Mouse (Mus musculus): ENCODE data around the gene Tmem63c. TPM values are rescaled to one million over a fixed set of nuclear protein-coding genes. Genes with fewer than 3 reads are reported as not detected.

Gene Tmem63c
- polyA plus RNA-seq, 1 experiment, result 39.0 TPM

- H3K27ac ChIP-seq (ENCODE audit: insufficient read depth, low read length), result no peak overlapping the region
- H3K4me3 ChIP-seq (ENCODE audit: insufficient read depth, low read length), result no peak overlapping the region
Measured at GRCm38 (mm10) chr12:87023456-87023855, 2.3 kb downstream of the Tmem63c start.

GRCm38 (mm10) chr12:87026109-87026870 lies 5.2 kb downstream of the Tmem63c start:
- no peak for TF ChIP-seq CTCF (IDR thresholded peaks at IDR 0.05; ENCODE audit: extremely low read depth, insufficient read depth, low read length)
- TF ChIP-seq POLR2A (IDR thresholded peaks at IDR 0.05; ENCODE audit: extremely low read depth, insufficient read depth, low read length), result peak; percentile 88

More at GRCm38 (mm10) chr12:87023456-87023855, 2.3 kb downstream of the Tmem63c start:
- TF ChIP-seq POLR2A (IDR thresholded peaks at IDR 0.05; ENCODE audit: extremely low read depth, insufficient read depth, low read length) (no peak), CTCF (IDR thresholded peaks at IDR 0.05; ENCODE audit: extremely low read depth, insufficient read depth, low read length) (no peak)
- peaks cover 4% of the 10 kb centered on the region for H3K4me1 ChIP-seq (ENCODE audit: control insufficient read depth, insufficient read depth, low read length)

GRCm38 (mm10) chr12:87026871-87027240 lies 5.7 kb downstream of the Tmem63c start:
- Histone ChIP-seq H3K27ac (ENCODE audit: insufficient read depth, low read length) (peak overlapping the region; percentile 64), H3K4me3 (ENCODE audit: insufficient read depth, low read length) (peak overlapping the region; percentile 91), H3K4me1 (ENCODE audit: control insufficient read depth, insufficient read depth, low read length) (peaks cover 4% of the 10 kb centered on the region)
- TF ChIP-seq CTCF (IDR thresholded peaks at IDR 0.05; ENCODE audit: extremely low read depth, insufficient read depth, low read length) (no peak), POLR2A (IDR thresholded peaks at IDR 0.05; ENCODE audit: extremely low read depth, insufficient read depth, low read length) (no peak)

More at GRCm38 (mm10) chr12:87026109-87026870, 5.2 kb downstream of the Tmem63c start:
- Histone ChIP-seq H3K4me1 (ENCODE audit: control insufficient read depth, insufficient read depth, low read length) (peaks cover 4% of the 10 kb centered on the region), H3K27ac (ENCODE audit: insufficient read depth, low read length) (peak overlapping the region; percentile 64), H3K4me3 (ENCODE audit: insufficient read depth, low read length) (peak overlapping the region; percentile 91)

- H3K4me1 ChIP-seq (ENCODE audit: control insufficient read depth, insufficient read depth, low read length), result peaks cover 6% of the 10 kb centered on the region
- H3K4me3 ChIP-seq (ENCODE audit: insufficient read depth, low read length), result peak overlapping the region; percentile 91
- H3K27ac ChIP-seq (ENCODE audit: insufficient read depth, low read length), result no peak overlapping the region
- TF ChIP-seq POLR2A (IDR thresholded peaks at IDR 0.05; ENCODE audit: extremely low read depth, insufficient read depth, low read length) (no peak), CTCF (IDR thresholded peaks at IDR 0.05; ENCODE audit: extremely low read depth, insufficient read depth, low read length) (no peak)
Measured at GRCm38 (mm10) chr12:87027391-87027790, 6.3 kb downstream of the Tmem63c start.

GRCm38 (mm10) chr12:87028068-87028467 lies 6.9 kb downstream of the Tmem63c start:
- Histone ChIP-seq H3K4me3 (ENCODE audit: insufficient read depth, low read length) (peak overlapping the region; percentile 91), H3K27ac (ENCODE audit: insufficient read depth, low read length) (no peak overlapping the region), H3K4me1 (ENCODE audit: control insufficient read depth, insufficient read depth, low read length) (peaks cover 6% of the 10 kb centered on the region)
- no peak for TF ChIP-seq CTCF (IDR thresholded peaks at IDR 0.05; ENCODE audit: extremely low read depth, insufficient read depth, low read length)
- TF ChIP-seq POLR2A (IDR thresholded peaks at IDR 0.05; ENCODE audit: extremely low read depth, insufficient read depth, low read length), result no peak

- no peak for TF ChIP-seq CTCF (IDR thresholded peaks at IDR 0.05; ENCODE audit: extremely low read depth, insufficient read depth, low read length)
- TF ChIP-seq POLR2A (IDR thresholded peaks at IDR 0.05; ENCODE audit: extremely low read depth, insufficient read depth, low read length), result no peak
- no peak overlapping the region for H3K4me3 ChIP-seq (ENCODE audit: insufficient read depth, low read length)
- H3K27ac ChIP-seq (ENCODE audit: insufficient read depth, low read length), result no peak overlapping the region
- peaks cover 6% of the 10 kb centered on the region for H3K4me1 ChIP-seq (ENCODE audit: control insufficient read depth, insufficient read depth, low read length)
Measured at GRCm38 (mm10) chr12:87029251-87029976, 8.3 kb downstream of the Tmem63c start.

- peaks cover 4% of the 10 kb centered on the region for H3K4me1 ChIP-seq (ENCODE audit: control insufficient read depth, insufficient read depth, low read length)
- no peak overlapping the region for H3K4me3 ChIP-seq (ENCODE audit: insufficient read depth, low read length)
- H3K27ac ChIP-seq (ENCODE audit: insufficient read depth, low read length), result no peak overlapping the region
- TF ChIP-seq CTCF (IDR thresholded peaks at IDR 0.05; ENCODE audit: extremely low read depth, insufficient read depth, low read length) (no peak), POLR2A (IDR thresholded peaks at IDR 0.05; ENCODE audit: extremely low read depth, insufficient read depth, low read length) (no peak)
Measured at GRCm38 (mm10) chr12:87031163-87031763, 10.1 kb downstream of the Tmem63c start.

- Histone ChIP-seq H3K27ac (ENCODE audit: insufficient read depth, low read length) (no peak overlapping the region), H3K4me1 (ENCODE audit: control insufficient read depth, insufficient read depth, low read length) (peaks cover 5% of the 10 kb centered on the region), H3K4me3 (ENCODE audit: insufficient read depth, low read length) (no peak overlapping the region)
- TF ChIP-seq CTCF (IDR thresholded peaks at IDR 0.05; ENCODE audit: extremely low read depth, insufficient read depth, low read length) (no peak), POLR2A (IDR thresholded peaks at IDR 0.05; ENCODE audit: extremely low read depth, insufficient read depth, low read length) (no peak)
Measured at GRCm38 (mm10) chr12:87036631-87037030, 15.5 kb downstream of the Tmem63c start.

- Histone ChIP-seq H3K4me1 (ENCODE audit: control insufficient read depth, insufficient read depth, low read length) (peaks cover 18% of the 10 kb centered on the region), H3K27ac (ENCODE audit: insufficient read depth, low read length) (no peak overlapping the region)
- TF ChIP-seq POLR2A (IDR thresholded peaks at IDR 0.05; ENCODE audit: extremely low read depth, insufficient read depth, low read length) (no peak), CTCF (IDR thresholded peaks at IDR 0.05; ENCODE audit: extremely low read depth, insufficient read depth, low read length) (no peak)
Measured at GRCm38 (mm10) chr12:87040166-87040565, 19.0 kb downstream of the Tmem63c start.

More at GRCm38 (mm10) chr12:87040166-87040565, 19.0 kb downstream of the Tmem63c start:
- H3K4me3 ChIP-seq (ENCODE audit: insufficient read depth, low read length), result no peak overlapping the region
